Mouse (Mus musculus) erythroblast, embryonic 14.5 days (primary cell): Measurements from ENCODE around the gene Tpsg1.

Experiments
- GATA1 ChIP-seq: IDR thresholded peaks from 2 replicates; pipeline ENCODE4 v1.6.1; 2012; ENCODE audit warnings: low read length, inconsistent platforms, mixed read lengths
- TAL1 ChIP-seq: IDR thresholded peaks from 3 replicates; pipeline ENCODE4 v1.6.1; 2012; ENCODE audit warnings: low read length, inconsistent platforms, mixed read lengths

- TF ChIP-seq GATA1 (no peak), TAL1 (no peak)
Observed at GRCm38 (mm10) chr17:25363726-25364125, 5.3 kb upstream of the Tpsg1 start.
